Mouse (Mus musculus) MEL (cell line): ENCODE measurements around the gene Klf6.

Source experiments
- CTCF ChIP-seq, 3 experiments: IDR thresholded peaks in 2 of 3; conservative IDR thresholded peaks in 1 of 3; 2 replicates each; pipeline ENCODE4 v1.5.1; 2011 to 2012; ENCODE audit warnings: low read length in 3 of 3, low read depth in 2 of 3, mild to moderate bottlenecking in 2 of 3, improper control_type of control experiment in 1 of 3, inconsistent platforms in 1 of 3, mixed read lengths in 1 of 3, moderate library complexity in 1 of 3; ENCODE audit not compliant: control insufficient read depth in 1 of 3, insufficient read depth in 1 of 3, poor library complexity in 1 of 3, severe bottlenecking in 1 of 3
- GATA1 ChIP-seq: IDR thresholded peaks from 2 replicates; pipeline ENCODE4 v1.6.1; 2011; ENCODE audit warnings: low read depth, low read length, improper control_type of control experiment
- JUND ChIP-seq: IDR thresholded peaks from 2 replicates; pipeline ENCODE4 v1.6.1; 2011; ENCODE audit warnings: low read depth, mild to moderate bottlenecking, improper control_type of control experiment, low read length
- MAZ ChIP-seq: IDR thresholded peaks from 2 replicates; pipeline ENCODE4 v1.6.1; 2012; ENCODE audit warnings: low read depth, mild to moderate bottlenecking, inconsistent platforms, low read length, improper control_type of control experiment
- POLR2A ChIP-seq, 2 experiments: IDR thresholded peaks; 2 replicates each; pipeline ENCODE4 v1.6.1; 2011 to 2012; ENCODE audit warnings: low read length in 2 of 2, mild to moderate bottlenecking in 2 of 2, control low read depth in 1 of 2, improper control_type of control experiment in 1 of 2, low read depth in 1 of 2, moderate library complexity in 1 of 2; ENCODE audit not compliant: control insufficient read depth in 1 of 2, insufficient read depth in 1 of 2, poor library complexity in 1 of 2
- RAD21 ChIP-seq: IDR thresholded peaks from 2 replicates; pipeline ENCODE4 v1.6.1; 2011; ENCODE audit warnings: mild to moderate bottlenecking, low read depth, low read length, improper control_type of control experiment
- SIN3A ChIP-seq: IDR thresholded peaks from 2 replicates; pipeline ENCODE4 v1.6.1; 2012; ENCODE audit warnings: low read length, improper control_type of control experiment, inconsistent platforms
- SMC3 ChIP-seq: IDR thresholded peaks from 2 replicates; pipeline ENCODE4 v1.6.1; 2011; ENCODE audit warnings: low read depth, low read length, improper control_type of control experiment
- ZMIZ1 ChIP-seq: IDR thresholded peaks from 2 replicates; pipeline ENCODE4 v1.6.1; 2012; ENCODE audit warnings: low read depth, mild to moderate bottlenecking, inconsistent platforms, low read length, improper control_type of control experiment, moderate library complexity
- ZNF384 ChIP-seq: IDR thresholded peaks from 2 replicates; pipeline ENCODE4 v1.6.1; 2012; ENCODE audit warnings: low read depth, mild to moderate bottlenecking, inconsistent platforms, low read length, improper control_type of control experiment

DNA sequence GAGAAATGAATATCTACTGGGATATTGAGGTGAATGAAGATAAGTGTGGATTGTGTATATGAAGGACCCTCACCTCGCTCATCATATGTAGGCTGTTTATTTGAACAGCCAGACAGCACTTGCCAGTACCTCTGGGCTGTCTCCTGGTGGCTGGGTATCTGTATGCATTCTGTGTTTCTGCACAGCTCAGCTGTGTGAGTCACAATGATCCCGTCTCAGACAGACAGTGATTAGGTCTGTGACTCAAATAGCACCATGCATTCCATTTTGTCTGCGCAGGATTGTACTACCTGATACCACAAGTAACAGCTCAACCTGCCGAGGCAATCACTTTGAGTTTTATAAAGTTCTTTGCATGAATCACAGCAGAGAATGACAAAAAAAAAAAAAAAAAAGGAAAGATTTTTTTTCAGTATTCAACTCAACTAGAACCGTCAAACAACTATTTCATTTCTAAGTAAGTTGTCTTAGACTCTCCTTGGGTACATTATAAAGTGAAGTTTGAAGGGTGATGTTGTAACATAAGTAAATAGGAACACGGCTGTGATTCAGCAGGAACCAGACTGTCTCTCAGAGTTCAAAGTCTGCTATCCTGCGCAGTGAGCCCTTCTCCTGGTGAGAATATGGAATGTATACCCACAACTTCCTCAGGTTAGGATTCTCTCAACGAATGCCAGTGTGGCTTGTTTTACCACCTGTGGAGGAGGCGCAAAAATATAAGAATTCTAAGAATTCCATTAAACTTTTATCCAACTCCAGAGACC is 31.6 kb downstream of the Klf6 start:
- TF ChIP-seq ZMIZ1 (no peak), MAZ (no peak), ZNF384 (no peak), POLR2A (IDR thresholded peaks at IDR 0.05; ENCODE audit: control insufficient read depth in 1 of 2, insufficient read depth in 1 of 2, low read depth in 1 of 2, low read length in 2 of 2, poor library complexity in 1 of 2) (no peak), RAD21 (no peak), SIN3A (no peak), CTCF (IDR thresholded peaks at IDR 0.05 in 2 of 3, conservative IDR thresholded peaks at IDR 0.05 in 1 of 3; ENCODE audit: control insufficient read depth in 1 of 3, insufficient read depth in 1 of 3, low read depth in 2 of 3, low read length in 3 of 3, poor library complexity in 1 of 3, severe bottlenecking in 1 of 3) (no peak), GATA1 (no peak), SMC3 (no peak), JUND (no peak)
